Mouse (Mus musculus) megakaryocyte progenitor cell, adult 5-6 weeks (primary cell): ENCODE results near the gene Notch2. TPM values are rescaled to one million over a fixed set of nuclear protein-coding genes. Genes with fewer than 3 reads are reported as not detected.
A peak's percentile ranks its signal among the peaks of the same experiment; 100 is the strongest.

ENCODE experiments used
- ATAC-seq: replicated peaks from 2 replicates; pipeline ENCODE4 v1.8.0; 2016; ENCODE audit warnings: mild to moderate bottlenecking, moderate TSS enrichment, inconsistent platforms; ENCODE audit not compliant: poor library complexity
- total RNA-seq, 2 experiments: library from RNA; stranded (forward) in 1 of 2; stranded (reverse) in 1 of 2; fragments of 157-497, 149-512 nt in 1 of 2; fragments of 200-1000 nt in 1 of 2; gene quantifications; 2 replicates each; pipeline versions ENCODE4 v1.2.3 to v1.2.4; 2015 to 2017

Gene Notch2
- total RNA-seq (2015) (23.5 and 23.6 TPM in 2 replicates), total RNA-seq (2017) (20.9 and 21.8 TPM in 2 replicates)

GRCm38 (mm10) chr3:98013401-98014281 is at the start of gene Notch2:
Gene Notch2, plus strand, starts transcription at chr3:98013527.
- ATAC-seq: peak; percentile 91

DNA sequence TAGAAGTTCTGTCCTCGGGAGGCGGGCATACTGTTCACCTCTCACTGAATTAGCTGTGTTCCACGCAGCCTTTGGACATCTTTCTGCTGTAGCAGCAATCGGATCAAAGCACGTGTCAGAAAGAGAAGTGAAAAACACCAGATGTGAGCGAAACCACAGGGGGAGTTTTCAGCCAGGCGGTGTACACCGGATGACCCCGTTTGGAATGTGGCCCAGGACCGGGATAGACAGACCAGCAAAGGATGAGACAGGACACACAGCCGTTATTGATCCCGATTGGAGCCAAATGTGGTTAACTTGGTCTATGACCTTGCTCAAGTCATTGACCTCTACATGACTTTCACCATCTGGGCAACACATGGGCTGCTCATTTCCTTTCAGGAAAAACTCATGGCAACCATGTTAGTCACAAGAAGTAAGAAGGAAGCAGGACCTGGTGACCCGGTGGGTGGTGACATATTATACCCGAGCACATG is 48.4 kb upstream of the Notch2 start:
- ATAC-seq: peak; percentile 62

DNA sequence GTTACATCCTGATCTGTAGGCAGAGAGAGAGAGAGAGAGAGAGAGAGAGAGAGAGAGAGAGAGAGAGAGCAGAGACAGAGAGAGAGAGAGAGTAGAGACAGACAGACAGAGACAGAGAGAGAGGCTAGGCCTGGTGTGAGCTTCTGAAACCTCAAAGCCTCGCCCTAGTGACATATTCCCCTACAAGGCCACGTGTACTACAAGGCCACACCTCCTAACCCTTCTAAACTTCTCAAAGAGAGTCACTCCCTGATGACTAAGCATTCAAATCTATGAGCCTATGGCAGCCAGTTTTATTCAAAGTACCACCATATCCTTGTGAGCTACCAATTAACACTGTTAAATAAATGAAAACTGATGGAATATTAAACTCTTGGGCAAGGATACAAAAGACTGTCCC is 45.7 kb upstream of the Notch2 start:
- peak; percentile 36 for ATAC-seq

DNA sequence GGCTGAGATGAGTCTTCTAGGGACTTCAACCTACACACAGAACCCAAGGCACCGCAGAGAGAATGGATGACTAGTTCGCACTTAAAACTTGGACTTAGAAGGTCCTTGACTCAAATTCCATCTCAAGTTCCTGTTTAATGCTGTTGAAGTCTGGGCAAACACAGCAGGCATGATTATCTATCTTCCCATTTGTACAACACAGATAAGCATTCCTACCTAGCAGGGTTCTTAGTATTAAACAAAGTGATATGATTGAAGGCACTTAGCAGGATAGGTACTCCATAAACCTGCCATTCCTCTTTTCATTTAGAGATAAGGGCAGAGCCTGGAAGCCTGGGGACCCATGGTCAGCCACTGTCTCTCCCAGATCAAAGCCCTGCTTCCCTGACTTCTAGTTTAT is 45.1 kb upstream of the Notch2 start:
- ATAC-seq: no peak

DNA sequence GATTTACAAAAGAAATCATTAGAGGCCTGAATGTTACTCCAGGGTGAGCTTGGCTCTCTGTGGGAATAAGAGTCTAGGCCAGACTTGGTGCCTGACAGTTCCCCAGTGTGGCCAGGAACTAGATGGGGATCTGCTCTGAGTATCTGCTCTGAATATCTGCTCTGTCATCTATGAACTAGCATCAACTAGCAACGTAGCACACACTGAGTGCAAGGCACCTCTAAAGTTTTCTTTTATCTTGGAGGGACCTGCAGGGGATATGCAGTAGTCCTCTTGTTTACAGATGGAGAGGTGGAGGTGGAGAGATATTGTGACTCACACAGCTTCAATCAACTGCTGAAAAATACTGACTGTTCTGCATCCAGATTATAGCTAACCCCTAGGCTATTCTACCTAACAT is 44.3 kb upstream of the Notch2 start:
- no peak for ATAC-seq

DNA sequence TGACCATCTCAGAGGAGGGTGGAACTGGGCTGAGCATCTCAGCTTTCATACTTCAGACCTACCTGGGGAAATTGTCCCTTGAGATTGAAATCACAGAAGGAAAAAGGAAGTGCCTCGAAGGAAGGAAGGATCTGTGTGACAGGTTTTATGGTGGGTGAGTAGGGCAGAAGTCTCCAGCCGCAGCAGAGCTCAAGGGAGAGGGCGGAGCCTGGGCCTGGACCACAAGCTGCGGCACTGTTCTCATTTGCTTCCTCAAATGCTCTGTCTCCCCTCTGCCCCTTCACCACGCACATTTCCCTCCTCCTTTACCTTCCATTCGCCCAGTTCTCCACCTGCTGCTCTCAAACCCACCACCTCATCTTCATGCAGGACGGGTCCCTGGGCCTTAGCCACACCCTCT is 42.2 kb upstream of the Notch2 start:
- peak; percentile 92 for ATAC-seq

DNA sequence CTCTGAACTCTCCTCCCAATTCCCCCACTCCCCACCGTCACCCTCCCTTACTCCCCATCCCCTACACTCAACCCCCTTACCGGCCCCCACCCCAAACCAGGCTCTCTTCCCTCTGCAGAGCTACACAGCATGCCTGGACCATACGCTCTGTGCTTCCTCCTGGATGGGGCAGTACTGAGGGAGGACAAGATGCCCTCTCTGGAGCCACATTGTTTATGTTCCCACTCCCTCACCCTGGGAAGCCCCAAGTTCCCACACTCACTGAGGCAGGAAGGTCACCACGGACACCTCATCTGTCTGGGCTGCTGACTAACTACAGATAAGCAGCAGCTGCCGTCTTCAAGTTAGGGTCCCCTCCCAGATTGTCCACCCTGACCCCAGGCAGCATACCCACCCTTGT is 41.1 kb upstream of the Notch2 start:
- ATAC-seq: no peak

GRCm38 (mm10) chr3:97972707-97973106 is 40.6 kb upstream of the Notch2 start:
- ATAC-seq: no peak

DNA sequence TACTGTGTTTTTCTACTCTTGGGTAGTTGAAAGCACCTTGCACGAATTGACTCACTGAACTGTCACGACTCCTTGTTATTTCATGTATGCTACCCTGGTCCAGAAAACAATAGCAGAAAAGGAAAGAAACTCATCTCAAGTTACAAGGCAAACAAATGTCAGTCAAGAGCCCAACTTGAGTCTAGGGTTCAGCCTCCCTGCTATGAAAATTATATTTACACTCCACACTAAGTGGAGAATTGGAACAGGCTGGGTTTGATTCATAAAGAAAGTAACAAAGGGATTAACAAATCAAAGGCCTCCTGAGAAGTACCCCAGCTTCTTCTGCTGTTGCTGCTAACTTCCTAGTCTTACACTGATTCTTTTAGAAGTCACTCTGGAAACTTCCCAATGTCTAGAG is 40.0 kb upstream of the Notch2 start:
- no peak for ATAC-seq

DNA sequence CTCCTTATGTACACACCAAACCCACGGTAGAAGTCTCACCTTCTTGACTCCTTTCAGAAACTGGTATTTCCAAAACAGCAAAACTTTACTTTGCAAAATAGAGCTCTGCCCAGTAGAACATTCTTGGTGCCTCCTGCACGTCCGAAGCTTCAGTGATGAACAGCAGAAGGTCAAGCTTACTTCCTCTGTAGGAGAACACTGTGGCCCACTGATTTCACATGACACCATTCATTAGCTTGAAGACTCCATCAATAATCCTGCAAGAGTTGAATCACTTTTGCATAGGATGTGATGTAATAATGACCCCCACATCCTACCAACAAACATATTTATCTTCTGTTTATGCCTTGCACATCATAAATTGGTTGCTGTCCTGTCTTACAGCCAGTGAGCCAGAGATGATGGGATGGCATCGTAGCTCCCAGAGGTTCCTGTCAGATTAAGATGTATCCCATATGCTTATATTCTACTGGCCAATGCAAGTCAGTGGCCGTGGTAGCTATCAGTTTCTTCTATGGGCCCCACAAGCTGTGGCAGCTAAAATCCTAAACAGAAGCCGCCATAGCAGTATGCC is 39.0 kb upstream of the Notch2 start:
- ATAC-seq: no peak

GRCm38 (mm10) chr3:97976706-97977105 is 36.6 kb upstream of the Notch2 start:
- no peak for ATAC-seq

- ATAC-seq: peak; percentile 75
These were observed 34.6 kb upstream of the Notch2 start for GRCm38 (mm10) chr3:97978710-97979109.

DNA sequence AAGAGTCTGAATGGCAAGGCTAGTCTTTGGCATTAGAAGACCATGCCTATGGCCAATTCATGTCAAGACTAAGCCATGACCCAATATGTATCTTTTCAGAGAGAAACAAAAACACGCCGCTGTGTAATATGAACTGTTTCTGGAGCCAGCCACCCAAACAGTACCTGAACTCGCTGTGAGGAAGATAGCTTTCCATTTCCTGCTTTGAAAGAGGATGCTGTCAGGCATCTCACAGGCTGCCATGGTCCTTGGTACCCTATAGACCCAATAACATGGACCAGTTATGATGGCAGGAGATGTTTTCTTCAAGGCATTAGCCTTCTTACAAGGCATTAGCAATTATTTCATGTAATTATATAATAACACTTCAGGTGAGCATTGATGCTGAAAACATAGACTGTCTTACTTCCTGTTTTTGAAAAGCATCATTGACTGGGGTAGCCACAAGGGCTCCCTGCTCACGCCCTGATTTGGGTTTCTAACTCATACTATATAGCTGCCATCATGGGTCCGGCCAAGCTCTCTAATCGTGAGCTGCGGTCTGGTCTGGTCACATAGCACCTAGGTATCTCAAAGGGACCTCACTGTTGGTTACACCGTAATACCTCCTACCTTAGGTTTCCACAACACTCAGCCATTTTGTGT is 32.5 kb upstream of the Notch2 start:
- ATAC-seq: no peak

GRCm38 (mm10) chr3:97981376-97981906 is 31.9 kb upstream of the Notch2 start:
- no peak for ATAC-seq

- no peak for ATAC-seq
These were observed 28.3 kb upstream of the Notch2 start for GRCm38 (mm10) chr3:97984870-97985506.

- no peak for ATAC-seq
These were observed 27.6 kb upstream of the Notch2 start for GRCm38 (mm10) chr3:97985691-97986090.

DNA sequence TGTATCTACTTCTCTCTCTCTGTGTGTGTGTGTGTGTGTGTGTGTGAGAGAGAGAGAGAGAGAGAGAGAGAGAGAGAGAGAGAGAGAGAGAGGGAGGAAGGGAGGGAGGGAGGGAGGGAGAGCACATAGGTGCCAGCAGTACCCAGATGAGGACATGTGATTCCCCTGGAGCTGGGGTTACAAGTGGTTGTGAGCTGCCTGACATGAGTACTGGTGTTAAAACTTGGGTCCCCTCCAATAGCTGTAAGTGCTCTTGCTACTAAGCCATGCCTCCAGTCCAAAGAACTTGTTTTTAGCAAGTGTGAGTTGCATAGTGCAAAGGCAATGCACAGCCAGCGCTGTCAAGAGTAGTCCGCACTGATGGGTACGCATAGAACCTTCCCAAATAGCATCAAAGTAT is 26.2 kb upstream of the Notch2 start:
- no peak for ATAC-seq

DNA sequence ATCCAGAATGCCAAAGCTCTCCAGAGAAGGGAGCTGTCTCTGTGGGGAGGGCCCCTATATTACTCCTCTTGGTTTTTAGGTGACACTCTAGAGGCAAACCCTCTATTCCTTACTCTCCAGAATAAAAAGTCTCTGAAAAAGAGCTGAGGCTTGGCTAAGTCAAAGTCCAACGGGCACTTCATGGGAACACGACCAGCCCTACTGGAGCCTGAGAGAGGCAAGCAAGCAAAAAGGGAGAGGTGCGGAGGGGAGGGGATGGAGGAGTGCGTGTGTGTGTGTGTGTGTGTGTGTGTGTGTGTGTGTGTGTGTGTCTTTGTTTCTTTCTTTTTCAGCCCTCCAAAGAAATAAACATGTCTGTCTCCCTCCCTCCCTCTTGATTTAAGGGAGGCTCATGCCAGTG is 24.6 kb upstream of the Notch2 start:
- ATAC-seq: no peak

- no peak for ATAC-seq
These were observed 22.8 kb upstream of the Notch2 start for GRCm38 (mm10) chr3:97990576-97990975.

DNA sequence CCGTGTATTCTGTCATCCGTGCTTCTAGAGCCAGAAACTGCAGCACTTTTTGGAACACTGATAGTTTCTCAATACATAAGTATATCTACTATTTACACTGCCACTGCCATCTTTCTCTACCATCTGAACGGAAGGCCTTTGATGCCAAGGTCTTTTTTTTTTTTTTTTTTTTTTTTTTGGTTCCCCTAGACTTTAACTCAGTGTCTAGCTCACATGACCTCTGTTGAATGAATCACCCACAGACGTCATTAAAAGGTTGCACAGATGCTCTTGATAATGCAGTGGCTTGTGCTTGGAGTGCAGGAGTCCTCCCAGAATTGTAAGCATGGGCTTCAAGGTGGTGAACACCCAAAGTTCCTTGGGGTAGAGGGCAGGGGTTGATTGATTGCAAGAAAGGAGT is 21.0 kb upstream of the Notch2 start:
- ATAC-seq: no peak

DNA sequence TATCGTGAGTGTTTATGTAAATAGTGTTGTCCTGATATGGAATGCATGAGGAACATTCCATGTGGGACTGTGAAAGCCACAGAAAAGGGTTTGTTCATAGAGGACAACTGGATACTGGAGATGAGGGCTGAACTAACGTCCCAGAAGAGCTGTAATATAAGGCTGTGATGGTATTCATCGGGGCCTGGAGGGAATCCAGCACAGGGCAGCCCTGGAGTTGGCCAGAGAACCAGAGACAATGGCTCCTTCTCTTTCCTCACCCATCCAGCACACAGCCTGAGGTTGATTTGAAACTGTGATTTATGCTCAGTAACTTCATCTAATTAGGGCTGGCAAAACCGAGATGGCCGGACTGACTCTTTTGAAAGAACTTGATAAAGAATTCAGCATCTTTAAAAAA is 20.1 kb upstream of the Notch2 start:
- ATAC-seq: no peak
